In the genomic region with DNA sequence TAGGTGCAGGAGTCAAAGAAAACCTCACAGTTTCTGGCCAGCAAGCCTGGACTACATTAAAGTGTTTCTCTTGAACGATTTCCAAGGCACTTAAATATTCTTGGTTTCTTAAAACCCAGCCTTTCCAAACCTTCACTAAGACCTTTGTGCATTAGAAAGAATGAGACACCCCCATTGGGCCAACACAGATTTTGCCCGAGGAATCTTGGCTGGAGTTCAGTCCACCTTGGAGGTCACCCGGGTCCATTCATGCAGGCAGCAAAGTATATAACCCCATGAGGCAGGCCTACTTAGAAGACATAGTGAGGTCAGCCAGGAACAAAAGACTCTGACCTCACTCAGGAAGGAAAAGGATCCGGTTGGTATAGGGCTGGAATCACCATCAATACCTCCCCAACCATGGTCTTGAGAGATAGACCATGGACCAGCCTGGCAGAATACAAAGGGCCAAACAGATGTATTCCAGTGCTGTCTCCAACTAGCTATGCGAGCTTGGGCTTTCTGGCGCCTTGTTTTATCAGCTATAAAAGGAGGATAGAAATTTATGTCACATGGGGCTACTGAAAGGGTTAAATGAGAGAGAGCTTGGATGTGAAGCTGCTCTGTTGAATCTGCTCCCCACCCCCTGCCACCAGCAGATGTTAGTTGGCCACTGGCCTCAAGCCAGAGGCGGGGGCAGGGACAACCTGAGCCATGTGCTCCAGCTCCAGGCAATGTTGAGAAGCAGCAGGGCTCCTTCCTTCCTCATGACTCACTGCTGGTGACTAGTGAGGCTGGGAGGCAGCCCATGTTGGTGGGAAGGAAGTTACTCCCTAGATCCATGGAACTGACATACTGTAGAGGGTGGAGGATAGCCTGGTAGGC, we compare ENCODE assay signal across 8 mouse cellular contexts.
DNase-seq lines count a peak whose midpoint lies in the region; ATAC-seq lines count a peak whose summit lies in the region.

No protein-coding gene starts in this region.

- peaks cover 7% of the 10 kb centered on the region for H3K4me1 ChIP-seq in hindbrain, embryonic 10.5 days (replicated peaks)
- peaks cover 19% of the 10 kb centered on the region for H3K4me1 ChIP-seq in hindbrain, embryonic 12.5 days
- H3K4me1 ChIP-seq in forebrain, embryonic 14.5 days (ENCODE audit: control insufficient read depth, insufficient read depth, low read length) = peaks cover 9% of the 10 kb centered on the region; the same call in 1 of the 2 replicates

- no peak overlapping the region for H3K9ac ChIP-seq in hindbrain, embryonic 12.5 days
- H3K9ac ChIP-seq in forebrain, embryonic 14.5 days (ENCODE audit: low read length) = no peak overlapping the region

- ATAC-seq in hindbrain, embryonic 12.5 days (ENCODE audit: low FRiP score) = no peak
- ATAC-seq in forebrain, embryonic 14.5 days = peak; percentile 62
- ATAC-seq in megakaryocyte-erythroid progenitor cell, adult 5-6 weeks (replicated peaks; ENCODE audit: low FRiP score, low TSS enrichment, poor library complexity, severe bottlenecking) = no peak

- H3K27me3 ChIP-seq in hindbrain, embryonic 10.5 days (ENCODE audit: insufficient read depth, poor library complexity, severe bottlenecking) = no peaks in the 10 kb centered on the region; the same call in 1 of the 2 replicates
- H3K27me3 ChIP-seq in hindbrain, embryonic 12.5 days = no peaks in the 10 kb centered on the region
- H3K27me3 ChIP-seq in forebrain, embryonic 14.5 days (replicated peaks; ENCODE audit: control insufficient read depth, insufficient read depth, low read length) = no peaks in the 10 kb centered on the region

- 57% methylated on average over 7 of the region's 7 CpGs for WGBS in hindbrain, embryonic 10.5 days
- 52% methylated on average over 7 of the region's 7 CpGs for WGBS in hindbrain, embryonic 12.5 days
- WGBS in forebrain, embryonic 14.5 days = 65% methylated on average over 7 of the region's 7 CpGs

- no peaks in the 10 kb centered on the region for H3K36me3 ChIP-seq in hindbrain, embryonic 10.5 days
- H3K36me3 ChIP-seq in hindbrain, embryonic 12.5 days = no peaks in the 10 kb centered on the region
- no peaks in the 10 kb centered on the region for H3K36me3 ChIP-seq in forebrain, embryonic 14.5 days (ENCODE audit: control insufficient read depth, insufficient read depth, low read length)

- H3K4me2 ChIP-seq in hindbrain, embryonic 12.5 days (replicated peaks) = no peak overlapping the region
- no peak overlapping the region for H3K4me2 ChIP-seq in forebrain, embryonic 14.5 days (ENCODE audit: low read length)

- DNase-seq in hindbrain, embryonic 10.5 days (ENCODE audit: low spot score) = peak; percentile 27
- DNase-seq in adrenal gland, postnatal 14 days = peak; percentile 76
- DNase-seq in forebrain, embryonic 14.5 days (ENCODE audit: low spot score) = peak; percentile 62
- peak; percentile 80 for DNase-seq in heart, postnatal 4 days
- DNase-seq in layer of hippocampus, postnatal 14 days (ENCODE audit: low spot score in 2 of 2) = peak; percentile 58 to 61
- DNase-seq in retina, postnatal 7 days (ENCODE audit: low read depth, low spot score) = peak; percentile 30

- no peak overlapping the region for H3K4me3 ChIP-seq in hindbrain, embryonic 10.5 days
- no peak overlapping the region for H3K4me3 ChIP-seq in hindbrain, embryonic 12.5 days
- H3K4me3 ChIP-seq in forebrain, embryonic 14.5 days (ENCODE audit: low read depth, low read length) = no peak overlapping the region

- no peaks in the 10 kb centered on the region for H3K9me3 ChIP-seq in hindbrain, embryonic 10.5 days
- H3K9me3 ChIP-seq in hindbrain, embryonic 12.5 days (replicated peaks) = no peaks in the 10 kb centered on the region
- H3K9me3 ChIP-seq in forebrain, embryonic 14.5 days (replicated peaks; ENCODE audit: control insufficient read depth, low read length) = no peaks in the 10 kb centered on the region

- H3K27ac ChIP-seq in hindbrain, embryonic 10.5 days = 0 out of 2 replicates have a peak overlapping the region, but pooled peaks have one; percentile 1
- H3K27ac ChIP-seq in hindbrain, embryonic 12.5 days = no peak overlapping the region
- H3K27ac ChIP-seq in forebrain, embryonic 14.5 days (ENCODE audit: low read depth, low read length) = no peak overlapping the region

Comparison
In these comparisons a context has a peak if more than half of its experiments do, and no peak if none do; other contexts are left out.
1. DNase-seq: peak in every context shown above with its lines; median percentile 80 in heart, postnatal 4 days; 76 in adrenal gland, postnatal 14 days; 62 in forebrain, embryonic 14.5 days; 60 in layer of hippocampus, postnatal 14 days; 30 in retina, postnatal 7 days; 27 in hindbrain, embryonic 10.5 days.